Mouse (Mus musculus) sigmoid colon, adult 10 weeks (tissue): Measurements from ENCODE around the gene Plcz1. TPM values are rescaled to one million over a fixed set of nuclear protein-coding genes. Genes with fewer than 3 reads are reported as not detected.

Experiments used
- polyA plus RNA-seq: library from polyadenylated mRNA; stranded (reverse); fragments of 350-450 nt; fragmentation: Illumina TruSeq; extraction: RNeasy Lipid Tissue Mini Kit (QIAGEN cat#74804); gene quantifications from one replicate; pipeline ENCODE4 v1.2.3, GENCODE M21; 2014; ENCODE audit warnings: low read depth, low replicate concordance

Plcz1 gene
- 0.19 TPM for polyA plus RNA-seq

GRCm38 (mm10) chr6:140041357-140041756 is at the start of gene Plcz1:
TSS of gene Plcz1 (minus strand) at chr6:140041457.

GRCm38 (mm10) chr6:140040952-140041351 is 305 bp downstream of the Plcz1 start, which contains the start of gene Capza3:
TSS of gene Capza3 (plus strand) at chr6:140041252.

Other genes starting within 250 kb of the Plcz1 start
- not detected for gene Capza3, start 205 bp downstream of the Plcz1 start, polyA plus RNA-seq